Mouse (Mus musculus): Measurements from ENCODE around the gene Bckdhb. TPM values are rescaled to one million over a fixed set of nuclear protein-coding genes. Genes with fewer than 3 reads are reported as not detected.

Bckdhb gene
- total and polyA plus RNA-seq, 3 experiments, result 13.2 to 27.6 (median 24.2) TPM

DNA sequence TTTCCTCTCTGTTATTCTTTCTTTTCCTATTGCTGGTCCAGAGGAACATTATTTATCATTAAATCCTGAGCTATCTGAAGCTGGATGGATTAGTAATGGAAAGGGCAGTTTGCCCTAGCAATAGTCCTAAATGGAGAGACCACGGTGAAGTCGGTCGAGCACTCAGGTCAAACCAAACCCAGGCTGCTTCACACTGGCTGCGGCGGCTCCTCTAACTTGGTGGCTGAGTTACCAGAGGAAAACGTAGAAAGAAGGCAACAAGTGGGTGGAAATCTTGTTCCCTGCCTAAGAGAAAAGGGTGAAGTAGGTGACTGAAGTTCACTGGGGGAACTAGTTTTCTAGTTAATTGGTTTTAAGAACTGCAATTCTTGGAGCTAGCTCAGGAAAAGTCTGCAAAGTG is 119.2 kb downstream of the Bckdhb start:
- Histone ChIP-seq H3K4me1 (ENCODE audit: insufficient read depth, low read depth, low read length) (peaks cover 18% of the 10 kb centered on the region), H3K27me3 (ENCODE audit: insufficient read depth, low read length) (no peaks in the 10 kb centered on the region), H3K36me3 (replicated peaks) (no peaks in the 10 kb centered on the region), H3K4me3 (ENCODE audit: low read depth, low read length) (no peak overlapping the region), H3K9me3 (replicated peaks) (no peaks in the 10 kb centered on the region)
- TF ChIP-seq GATA2 (IDR thresholded peaks at IDR 0.05; ENCODE audit: borderline replicate concordance, low read depth, low read length), result no peak
- TF ChIP-seq CTCF (IDR thresholded peaks at IDR 0.05; ENCODE audit: low read depth, low read length), result no peak
- TF ChIP-seq TAL1 (conservative IDR thresholded peaks at IDR 0.05; ENCODE audit: low read depth, low read length), result no peak
- TF ChIP-seq GATA1 (IDR thresholded peaks at IDR 0.05; ENCODE audit: borderline replicate concordance, low read length), result no peak
- TF ChIP-seq POLR2AphosphoS5 (IDR thresholded peaks at IDR 0.05; ENCODE audit: insufficient replicate concordance, low read depth, low read length), result no peak
- ATAC-seq (ENCODE audit: extremely low read depth, insufficient number of reproducible peaks, low FRiP score, poor library complexity, severe bottlenecking) (no peak), DNase-seq (ENCODE audit: low spot score) (no peak)

DNA sequence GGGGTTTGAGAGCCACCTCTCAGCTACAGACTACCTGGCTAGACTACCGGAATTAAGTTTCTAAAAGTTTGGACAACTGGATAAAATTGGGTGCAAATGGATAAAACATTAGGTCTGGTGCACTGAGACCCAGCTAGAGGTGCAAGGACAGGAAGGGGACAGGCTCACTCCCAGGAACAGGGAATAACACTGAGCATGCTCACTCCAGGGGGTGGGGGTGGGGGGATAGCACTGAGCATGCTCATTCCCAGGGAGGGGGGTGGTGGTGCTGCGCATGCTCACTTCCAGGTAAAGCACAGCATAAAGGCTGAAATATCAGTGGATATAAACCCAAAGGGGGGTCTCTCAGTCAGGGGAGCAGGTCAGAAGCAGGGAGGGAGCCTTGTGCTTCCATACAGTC is 120.7 kb downstream of the Bckdhb start:
- peaks cover 20% of the 10 kb centered on the region for H3K4me1 ChIP-seq (ENCODE audit: insufficient read depth, low read depth, low read length)
- H3K27me3 ChIP-seq (ENCODE audit: insufficient read depth, low read length), result no peaks in the 10 kb centered on the region
- ATAC-seq (ENCODE audit: extremely low read depth, insufficient number of reproducible peaks, low FRiP score, poor library complexity, severe bottlenecking) (no peak), DNase-seq (ENCODE audit: low spot score) (no peak)
- no peaks in the 10 kb centered on the region for H3K9me3 ChIP-seq (replicated peaks)
- H3K36me3 ChIP-seq (replicated peaks), result no peaks in the 10 kb centered on the region
- H3K4me3 ChIP-seq (ENCODE audit: low read depth, low read length), result no peak overlapping the region
- TF ChIP-seq TAL1 (conservative IDR thresholded peaks at IDR 0.05; ENCODE audit: low read depth, low read length) (no peak), GATA1 (IDR thresholded peaks at IDR 0.05; ENCODE audit: borderline replicate concordance, low read length) (no peak), POLR2AphosphoS5 (IDR thresholded peaks at IDR 0.05; ENCODE audit: insufficient replicate concordance, low read depth, low read length) (no peak), CTCF (IDR thresholded peaks at IDR 0.05; ENCODE audit: low read depth, low read length) (no peak), GATA2 (IDR thresholded peaks at IDR 0.05; ENCODE audit: borderline replicate concordance, low read depth, low read length) (no peak)

DNA sequence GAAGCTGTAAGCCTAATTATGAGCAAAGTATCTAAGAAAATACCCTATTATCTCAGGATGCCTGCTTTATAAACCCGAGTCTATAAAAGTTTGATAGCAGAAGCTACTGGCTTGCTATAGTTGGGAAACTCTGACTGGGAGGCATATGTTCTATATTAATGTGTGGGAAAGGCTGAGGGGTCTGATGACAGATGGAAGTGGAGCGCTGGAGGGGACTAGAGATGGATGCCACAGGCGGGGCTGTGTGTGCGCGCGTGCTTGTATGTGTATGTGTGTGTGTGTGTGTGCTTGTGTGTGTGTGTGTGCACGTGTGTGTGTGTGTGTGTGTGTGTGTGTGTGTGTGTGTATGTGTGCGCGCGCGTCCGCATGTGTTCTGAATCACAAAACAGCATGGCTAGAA is 121.4 kb downstream of the Bckdhb start:
- Histone ChIP-seq H3K4me3 (ENCODE audit: low read depth, low read length) (no peak overlapping the region), H3K4me1 (ENCODE audit: insufficient read depth, low read depth, low read length) (peaks cover 20% of the 10 kb centered on the region), H3K36me3 (replicated peaks) (no peaks in the 10 kb centered on the region), H3K9me3 (replicated peaks) (no peaks in the 10 kb centered on the region), H3K27me3 (ENCODE audit: insufficient read depth, low read length) (no peaks in the 10 kb centered on the region)
- ATAC-seq (ENCODE audit: extremely low read depth, insufficient number of reproducible peaks, low FRiP score, poor library complexity, severe bottlenecking) (no peak), DNase-seq (ENCODE audit: low spot score) (no peak)
- TF ChIP-seq GATA2 (IDR thresholded peaks at IDR 0.05; ENCODE audit: borderline replicate concordance, low read depth, low read length) (no peak), POLR2AphosphoS5 (IDR thresholded peaks at IDR 0.05; ENCODE audit: insufficient replicate concordance, low read depth, low read length) (no peak), GATA1 (IDR thresholded peaks at IDR 0.05; ENCODE audit: borderline replicate concordance, low read length) (no peak), CTCF (IDR thresholded peaks at IDR 0.05; ENCODE audit: low read depth, low read length) (no peak), TAL1 (conservative IDR thresholded peaks at IDR 0.05; ENCODE audit: low read depth, low read length) (no peak)

DNA sequence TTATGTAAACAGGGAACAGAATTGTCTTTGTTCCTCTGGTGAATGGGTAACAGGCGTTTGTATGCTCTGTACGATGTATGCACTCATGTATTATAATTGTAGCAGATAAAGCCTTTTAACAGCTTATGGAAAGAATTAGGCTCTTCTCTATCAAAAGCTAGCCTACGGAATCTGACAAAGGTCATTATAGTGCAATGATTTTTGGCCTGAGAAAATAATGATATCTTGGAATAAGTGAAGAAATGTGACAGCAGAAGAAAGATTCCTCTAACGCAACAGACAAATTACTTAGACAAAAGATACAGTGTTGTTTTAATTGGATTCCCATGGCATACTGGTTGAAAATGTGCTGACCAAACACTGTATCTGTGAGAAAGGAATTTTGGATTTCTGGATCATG is 122.0 kb downstream of the Bckdhb start:
- Histone ChIP-seq H3K4me1 (ENCODE audit: insufficient read depth, low read depth, low read length) (peaks cover 15% of the 10 kb centered on the region), H3K9me3 (replicated peaks) (no peaks in the 10 kb centered on the region), H3K27me3 (ENCODE audit: insufficient read depth, low read length) (no peaks in the 10 kb centered on the region), H3K36me3 (replicated peaks) (no peaks in the 10 kb centered on the region), H3K4me3 (ENCODE audit: low read depth, low read length) (no peak overlapping the region)
- DNase-seq (ENCODE audit: low spot score), result no peak
- no peak for ATAC-seq (ENCODE audit: extremely low read depth, insufficient number of reproducible peaks, low FRiP score, poor library complexity, severe bottlenecking)
- TF ChIP-seq GATA1 (IDR thresholded peaks at IDR 0.05; ENCODE audit: borderline replicate concordance, low read length) (no peak), TAL1 (conservative IDR thresholded peaks at IDR 0.05; ENCODE audit: low read depth, low read length) (no peak), CTCF (IDR thresholded peaks at IDR 0.05; ENCODE audit: low read depth, low read length) (no peak), GATA2 (IDR thresholded peaks at IDR 0.05; ENCODE audit: borderline replicate concordance, low read depth, low read length) (no peak), POLR2AphosphoS5 (IDR thresholded peaks at IDR 0.05; ENCODE audit: insufficient replicate concordance, low read depth, low read length) (no peak)

DNA sequence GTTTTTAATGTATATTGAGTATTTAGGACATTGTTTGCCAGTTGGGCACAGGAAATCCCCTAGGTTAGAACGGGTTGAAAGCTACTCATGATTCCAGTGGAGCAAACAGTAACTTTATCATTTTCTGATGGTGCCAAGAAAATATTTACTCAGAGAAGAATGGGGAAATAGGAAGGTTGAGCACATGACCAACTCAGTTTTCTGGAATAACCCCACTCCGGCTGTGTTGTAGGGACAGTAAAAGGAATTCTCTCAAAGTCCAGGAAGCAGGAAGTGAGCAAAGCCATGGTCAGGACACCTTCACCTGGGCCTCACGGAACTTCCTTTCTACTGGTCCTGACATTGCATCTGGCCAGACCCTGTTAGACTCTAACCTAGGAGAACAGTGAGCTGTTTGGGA is 122.5 kb downstream of the Bckdhb start:
- DNase-seq (ENCODE audit: low spot score) (no peak), ATAC-seq (ENCODE audit: extremely low read depth, insufficient number of reproducible peaks, low FRiP score, poor library complexity, severe bottlenecking) (no peak)
- no peaks in the 10 kb centered on the region for H3K9me3 ChIP-seq (replicated peaks)
- H3K27me3 ChIP-seq (ENCODE audit: insufficient read depth, low read length), result no peaks in the 10 kb centered on the region
- H3K36me3 ChIP-seq (replicated peaks), result no peaks in the 10 kb centered on the region
- peaks cover 12% of the 10 kb centered on the region for H3K4me1 ChIP-seq (ENCODE audit: insufficient read depth, low read depth, low read length)
- TF ChIP-seq GATA2 (IDR thresholded peaks at IDR 0.05; ENCODE audit: borderline replicate concordance, low read depth, low read length) (no peak), CTCF (IDR thresholded peaks at IDR 0.05; ENCODE audit: low read depth, low read length) (no peak), TAL1 (conservative IDR thresholded peaks at IDR 0.05; ENCODE audit: low read depth, low read length) (no peak), POLR2AphosphoS5 (IDR thresholded peaks at IDR 0.05; ENCODE audit: insufficient replicate concordance, low read depth, low read length) (no peak), GATA1 (IDR thresholded peaks at IDR 0.05; ENCODE audit: borderline replicate concordance, low read length) (no peak)
- H3K4me3 ChIP-seq (ENCODE audit: low read depth, low read length), result no peak overlapping the region

DNA sequence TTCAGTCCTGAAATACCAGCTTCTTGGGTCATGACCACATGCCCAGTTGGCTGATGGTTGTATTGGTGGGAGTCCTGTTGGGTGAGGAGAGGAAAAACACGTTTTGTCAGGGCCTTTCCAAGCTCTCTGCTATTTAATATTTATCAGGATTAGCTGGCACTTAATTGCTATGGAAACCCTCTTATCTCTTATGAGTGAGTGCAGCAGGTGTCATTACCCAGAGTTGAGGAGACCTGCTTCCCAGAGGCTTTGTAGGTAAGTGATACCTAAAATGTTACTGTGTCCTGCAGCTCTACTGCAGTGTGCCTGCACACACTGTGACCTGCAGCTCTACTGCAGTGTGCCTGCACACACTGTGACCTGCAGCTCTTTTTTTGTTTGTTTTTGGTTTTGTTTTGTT is 124.2 kb downstream of the Bckdhb start:
- ATAC-seq (ENCODE audit: extremely low read depth, insufficient number of reproducible peaks, low FRiP score, poor library complexity, severe bottlenecking), result no peak
- Histone ChIP-seq H3K27me3 (ENCODE audit: insufficient read depth, low read length) (no peaks in the 10 kb centered on the region), H3K36me3 (replicated peaks) (no peaks in the 10 kb centered on the region), H3K4me3 (ENCODE audit: low read depth, low read length) (no peak overlapping the region), H3K9me3 (replicated peaks) (no peaks in the 10 kb centered on the region), H3K4me1 (ENCODE audit: insufficient read depth, low read depth, low read length) (peaks cover 5% of the 10 kb centered on the region; the same call in 1 of the 2 replicates)
- no peak for DNase-seq (ENCODE audit: low spot score)
- TF ChIP-seq GATA1 (IDR thresholded peaks at IDR 0.05; ENCODE audit: borderline replicate concordance, low read length) (no peak), POLR2AphosphoS5 (IDR thresholded peaks at IDR 0.05; ENCODE audit: insufficient replicate concordance, low read depth, low read length) (no peak), GATA2 (IDR thresholded peaks at IDR 0.05; ENCODE audit: borderline replicate concordance, low read depth, low read length) (no peak), CTCF (IDR thresholded peaks at IDR 0.05; ENCODE audit: low read depth, low read length) (no peak), TAL1 (conservative IDR thresholded peaks at IDR 0.05; ENCODE audit: low read depth, low read length) (no peak)
